Mouse (Mus musculus) olfactory bulb, adult 2 months (tissue): ENCODE measurements around the gene Nat8f3. TPM values are rescaled to one million over a fixed set of nuclear protein-coding genes. Genes with fewer than 3 reads are reported as not detected.
"Not testable (repeated sequence)": the region's sequence is repeated elsewhere in the genome, so short reads cannot be mapped to it uniquely, and the experiment has no call there.

ENCODE experiments used
- H3K27ac ChIP-seq: fragments of 200-500 bp; 2 replicates; pipeline ENCODE4 v1.5.1; 2012; ENCODE audit warnings: low read depth, low read length; ENCODE audit not compliant: insufficient read depth
- H3K4me1 ChIP-seq: fragments of 200-500 bp; 2 replicates; pipeline ENCODE4 v1.6.1; 2012; ENCODE audit warnings: low read length; ENCODE audit not compliant: control insufficient read depth, insufficient read depth
- H3K4me3 ChIP-seq: fragments of 200-500 bp; 2 replicates; pipeline ENCODE4 v1.5.1; 2012; ENCODE audit warnings: mild to moderate bottlenecking, low read depth, low read length, moderate library complexity; ENCODE audit not compliant: insufficient read depth
- CTCF ChIP-seq: fragments of 200-500 bp; IDR thresholded peaks from 2 replicates; pipeline ENCODE4 v1.5.1; 2012; ENCODE audit warnings: low read depth, mild to moderate bottlenecking, low read length, moderate library complexity; ENCODE audit not compliant: insufficient read depth
- POLR2A ChIP-seq: fragments of 200-500 bp; IDR thresholded peaks from 2 replicates; pipeline ENCODE4 v1.6.1; 2012; ENCODE audit warnings: mild to moderate bottlenecking, low read depth, low read length, moderate library complexity; ENCODE audit not compliant: insufficient read depth
- WGBS: fragments of 180-500 bp; shearing (Covaris S2); methylation state at CpG from one replicate; pipeline ENCODE4 v1.1.7; 2018; 5-methylcytosine and 5-hydroxymethylcytosine counted together
- polyA plus RNA-seq: library from polyadenylated mRNA; stranded (reverse); fragments of >200 nt; gene quantifications from 2 replicates; pipeline ENCODE4 v1.2.4, GENCODE M21; 2012; ENCODE audit warnings: low replicate concordance; ENCODE audit not compliant: missing spikeins, insufficient read depth, insufficient read length

The Nat8f3 gene
- not detected in 2 replicates for polyA plus RNA-seq

- H3K27ac ChIP-seq, H3K4me3 ChIP-seq, H3K4me1 ChIP-seq: not testable (repeated sequence)
- WGBS: 51% methylated on average over 13 of the region's 13 CpGs
Observed at GRCm38 (mm10) chr6:85765532-85765931, at the start of gene Nat8f3. TSS of gene Nat8f3 (minus strand) at chr6:85765754.

GRCm38 (mm10) chr6:85813339-85813738 is 47.8 kb upstream of the Nat8f3 start:
- 86% methylated on average over 2 of the region's 2 CpGs for WGBS
- H3K4me1 ChIP-seq: no peaks in the 10 kb centered on the region
- H3K4me3 ChIP-seq: no peak overlapping the region
- TF ChIP-seq POLR2A (no peak), CTCF (no peak)
- H3K27ac ChIP-seq: no peak overlapping the region

DNA sequence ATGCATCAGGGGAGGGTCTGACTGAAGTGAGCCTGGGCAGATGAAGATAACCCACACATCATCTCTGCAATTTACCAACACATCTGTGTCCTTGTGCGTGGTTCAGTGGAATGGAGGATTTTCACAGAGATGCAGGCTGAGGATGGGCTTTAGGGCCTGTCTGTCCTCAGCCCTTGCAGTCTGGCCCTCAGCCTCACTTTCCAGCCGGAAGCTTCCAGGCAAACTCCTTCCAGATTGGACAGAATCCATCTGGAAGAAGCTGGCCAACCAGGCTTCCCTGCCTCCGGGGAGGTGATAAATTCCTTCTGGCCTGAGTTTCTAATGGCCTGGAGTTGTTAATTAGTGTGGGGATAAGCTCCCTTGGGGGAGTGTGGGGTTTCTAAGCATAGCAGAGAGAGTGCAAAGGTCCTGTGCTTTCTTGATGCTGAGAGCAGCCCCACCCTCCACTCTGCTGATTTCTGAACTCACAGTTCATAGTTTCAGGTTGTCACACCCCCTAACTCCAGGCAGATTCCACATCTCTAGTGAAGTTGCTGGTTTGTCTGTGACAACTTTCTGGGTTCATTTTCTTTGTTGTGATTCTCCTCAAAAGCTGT is 45.5 kb upstream of the Nat8f3 start:
- WGBS: 56% methylated on average over 3 of the region's 3 CpGs
- not testable (repeated sequence) for H3K4me3 ChIP-seq, H3K4me1 ChIP-seq, H3K27ac ChIP-seq

DNA sequence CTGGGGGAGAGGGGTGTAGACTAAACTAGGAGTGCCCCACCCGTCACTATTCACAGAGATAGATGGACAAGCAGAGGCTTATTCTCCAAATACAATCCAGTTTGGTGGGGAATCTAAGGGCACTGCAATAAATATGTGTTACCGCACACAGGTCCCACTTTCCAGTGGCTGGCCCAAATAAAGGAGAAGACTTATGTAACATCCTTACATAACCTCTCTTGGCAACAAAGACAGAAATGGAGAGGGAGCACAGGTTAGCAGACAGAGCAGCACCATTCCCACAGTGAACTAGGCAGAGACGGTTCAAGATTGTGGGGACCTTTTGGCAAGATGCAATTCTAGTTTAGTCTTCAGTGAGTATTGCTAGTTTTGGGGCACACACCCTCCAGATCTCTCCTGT is 45.0 kb upstream of the Nat8f3 start:
- WGBS: 79% methylated on average over 3 of the region's 3 CpGs
- not testable (repeated sequence) for H3K4me3 ChIP-seq, H3K4me1 ChIP-seq, H3K27ac ChIP-seq

GRCm38 (mm10) chr6:85809784-85810183 is 44.2 kb upstream of the Nat8f3 start:
- WGBS: 72% methylated on average over 3 of the region's 3 CpGs
- H3K4me1 ChIP-seq, H3K4me3 ChIP-seq, H3K27ac ChIP-seq: not testable (repeated sequence)

DNA sequence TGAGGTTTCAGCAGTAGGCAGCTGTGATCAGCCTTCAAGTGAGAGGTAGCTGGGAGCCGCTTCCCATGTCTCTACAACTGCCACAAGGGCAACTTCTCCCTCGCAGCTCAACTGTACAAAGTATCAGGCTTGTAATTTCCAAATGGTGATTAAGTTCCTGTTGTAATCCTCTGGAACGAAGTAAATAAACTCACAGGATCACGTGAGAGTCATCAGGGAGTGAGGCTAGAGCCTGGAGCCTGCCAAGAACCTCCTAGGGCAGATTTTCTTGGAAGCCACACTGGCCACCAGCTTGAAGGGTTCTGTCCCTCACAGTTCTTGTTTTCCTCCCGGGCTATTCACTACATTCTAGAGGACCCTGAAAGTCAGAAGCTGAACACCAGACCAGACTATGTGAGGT is 37.6 kb upstream of the Nat8f3 start:
- not testable (repeated sequence) for H3K4me1 ChIP-seq, H3K4me3 ChIP-seq, H3K27ac ChIP-seq
- 40% methylated on average over 5 of the region's 5 CpGs for WGBS

GRCm38 (mm10) chr6:85763127-85764070 is 2.2 kb downstream of the Nat8f3 start:
- not testable (repeated sequence) for H3K4me1 ChIP-seq, H3K4me3 ChIP-seq, H3K27ac ChIP-seq
- WGBS: 68% methylated on average over 6 of the region's 6 CpGs

GRCm38 (mm10) chr6:85762678-85763077 is 2.9 kb downstream of the Nat8f3 start:
- not testable (repeated sequence) for H3K4me1 ChIP-seq, H3K4me3 ChIP-seq, H3K27ac ChIP-seq
- 90% methylated on average over 2 of the region's 2 CpGs for WGBS

DNA sequence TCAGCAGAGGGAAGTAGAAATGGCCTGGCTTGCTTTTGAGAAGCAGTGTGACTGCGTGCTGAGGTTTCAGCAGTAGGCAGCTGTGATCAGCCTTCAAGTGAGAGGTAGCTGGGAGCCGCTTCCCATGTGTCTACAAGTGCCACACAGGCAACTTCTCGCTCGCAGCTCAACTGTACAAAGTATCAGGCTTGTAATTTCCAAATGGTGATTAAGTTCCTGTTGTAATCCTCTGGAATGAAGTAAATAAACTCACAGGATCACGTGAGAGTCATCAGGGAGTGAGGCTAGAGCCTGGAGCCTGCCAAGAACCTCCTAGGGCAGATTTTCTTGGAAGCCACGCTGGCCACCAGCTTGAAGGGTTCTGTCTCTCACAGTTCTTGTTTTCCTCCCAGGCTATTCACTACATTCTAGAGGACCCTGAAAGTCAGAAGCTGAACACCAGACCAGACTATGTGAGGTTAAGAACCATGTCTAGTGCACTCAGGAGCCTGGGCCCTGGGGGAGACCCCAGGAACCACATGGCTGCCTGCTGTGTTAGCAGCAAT is 9.8 kb downstream of the Nat8f3 start:
- not testable (repeated sequence) for H3K27ac ChIP-seq, H3K4me3 ChIP-seq, H3K4me1 ChIP-seq
- WGBS: 40% methylated on average over 4 of the region's 6 CpGs

DNA sequence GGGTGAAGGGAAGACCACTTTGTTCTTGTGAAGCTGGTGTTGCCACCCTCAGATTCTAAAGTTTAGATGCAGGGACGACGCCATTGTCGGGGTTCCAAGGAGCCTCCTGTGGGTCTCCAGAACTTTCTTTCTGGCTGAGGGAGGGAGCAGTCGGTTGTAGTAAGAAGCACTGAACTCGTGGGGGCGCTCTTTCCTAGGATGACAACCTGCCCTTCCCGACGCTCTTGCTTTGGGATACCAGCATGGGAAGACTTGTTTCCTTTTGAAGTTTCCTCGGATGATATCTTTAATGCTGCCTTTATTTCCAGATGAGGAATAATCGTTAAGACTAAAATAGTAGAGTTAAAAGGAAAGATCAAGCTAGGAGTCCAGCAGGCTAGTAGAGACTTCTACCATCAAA is 52.4 kb downstream of the Nat8f3 start, which contains the start of gene Nat8f7:
Gene Nat8f7, minus strand, starts transcription at position 101 of the 400 bp plus-strand sequence.
- H3K4me3 ChIP-seq, H3K27ac ChIP-seq, H3K4me1 ChIP-seq: not testable (repeated sequence)
- WGBS: 77% methylated on average over 10 of the region's 10 CpGs

- not testable (repeated sequence) for H3K4me3 ChIP-seq, H3K27ac ChIP-seq, H3K4me1 ChIP-seq
- 25% methylated on average over 1 of the region's 1 CpGs for WGBS
Observed at GRCm38 (mm10) chr6:85709607-85710006, 55.9 kb downstream of the Nat8f3 start.

DNA sequence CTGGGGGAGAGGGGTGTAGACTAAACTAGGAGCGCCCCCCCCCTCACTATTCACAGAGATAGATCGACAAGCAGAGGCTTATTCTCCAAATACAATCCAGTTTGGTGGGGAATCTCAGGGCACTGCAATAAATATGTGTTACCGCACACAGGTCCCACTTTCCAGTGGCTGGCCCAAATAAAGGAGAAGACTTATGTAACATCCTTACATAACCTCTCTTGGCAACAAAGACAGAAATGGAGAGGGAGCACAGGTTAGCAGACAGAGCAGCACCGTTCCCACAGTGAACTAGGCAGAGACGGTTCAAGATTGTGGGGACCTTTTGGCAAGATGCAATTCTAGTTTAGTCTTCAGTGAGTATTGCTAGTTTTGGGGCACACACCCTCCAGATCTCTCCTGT is 56.3 kb downstream of the Nat8f3 start:
- not testable (repeated sequence) for H3K4me1 ChIP-seq, H3K4me3 ChIP-seq, H3K27ac ChIP-seq
- 84% methylated on average over 5 of the region's 5 CpGs for WGBS

DNA sequence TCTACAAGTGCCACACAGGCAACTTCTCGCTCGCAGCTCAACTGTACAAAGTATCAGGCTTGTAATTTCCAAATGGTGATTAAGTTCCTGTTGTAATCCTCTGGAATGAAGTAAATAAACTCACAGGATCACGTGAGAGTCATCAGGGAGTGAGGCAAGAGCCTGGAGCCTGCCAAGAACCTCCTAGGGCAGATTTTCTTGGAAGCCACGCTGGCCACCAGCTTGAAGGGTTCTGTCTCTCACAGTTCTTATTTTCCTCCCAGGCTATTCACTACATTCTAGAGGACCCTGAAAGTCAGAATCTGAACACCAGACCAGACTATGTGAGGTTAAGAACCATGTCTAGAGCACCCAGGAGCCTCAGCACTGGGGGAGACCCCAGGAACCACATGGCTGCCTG is 63.6 kb downstream of the Nat8f3 start:
- not testable (repeated sequence) for H3K27ac ChIP-seq, H3K4me1 ChIP-seq, H3K4me3 ChIP-seq
- 49% methylated on average over 2 of the region's 4 CpGs for WGBS
